Mouse (Mus musculus): ENCODE measurements at regions not wholly inside any gene's neighbourhood (a gene's known extent, or its start where the extent isn't known, plus 50 kb on each side); places are given as distances from the start of the nearest gene placed in this dataset.

DNA sequence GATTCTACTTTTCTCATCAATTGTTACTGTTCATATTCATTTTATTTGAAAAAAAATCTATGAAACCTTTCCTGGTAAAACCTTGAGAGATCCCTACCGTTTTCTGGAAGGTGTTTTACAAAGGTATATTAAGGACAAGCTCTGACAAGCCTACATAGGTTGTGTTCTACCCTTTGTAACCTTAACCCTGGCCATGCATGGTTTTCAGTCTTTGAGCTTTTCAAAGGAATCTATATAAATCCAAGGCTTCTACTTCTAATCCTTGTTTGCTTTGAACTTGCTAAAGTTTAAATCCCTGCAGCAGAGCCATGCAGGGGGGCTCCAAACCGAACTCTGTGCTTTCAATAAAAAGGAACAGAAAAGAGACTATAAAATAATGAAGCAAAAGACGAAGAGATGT lies 564.5 kb downstream of the Slitrk6 start:
- Histone ChIP-seq H3K27me3 (replicated peaks; ENCODE audit: control insufficient read depth, insufficient read depth, low read length) (no peaks in the 10 kb centered on the region), H3K27ac (ENCODE audit: insufficient read depth, low read depth, low read length) (no peak overlapping the region), H3K36me3 (ENCODE audit: control insufficient read depth, insufficient read depth, low read length) (no peaks in the 10 kb centered on the region), H3K4me1 (ENCODE audit: control insufficient read depth, insufficient read depth, low read length) (no peaks in the 10 kb centered on the region), H3K4me3 (ENCODE audit: insufficient read depth, low read depth, low read length) (no peak overlapping the region)
- DNase-seq: no peak
- TF ChIP-seq POLR2A (IDR thresholded peaks at IDR 0.05; ENCODE audit: low read depth, low read length) (no peak), CTCF (conservative IDR thresholded peaks at IDR 0.05; ENCODE audit: insufficient read depth, insufficient read length, low read depth, low read length) (no peak)
- WGBS: 62% methylated on average over 3 of the region's 3 CpGs

DNA sequence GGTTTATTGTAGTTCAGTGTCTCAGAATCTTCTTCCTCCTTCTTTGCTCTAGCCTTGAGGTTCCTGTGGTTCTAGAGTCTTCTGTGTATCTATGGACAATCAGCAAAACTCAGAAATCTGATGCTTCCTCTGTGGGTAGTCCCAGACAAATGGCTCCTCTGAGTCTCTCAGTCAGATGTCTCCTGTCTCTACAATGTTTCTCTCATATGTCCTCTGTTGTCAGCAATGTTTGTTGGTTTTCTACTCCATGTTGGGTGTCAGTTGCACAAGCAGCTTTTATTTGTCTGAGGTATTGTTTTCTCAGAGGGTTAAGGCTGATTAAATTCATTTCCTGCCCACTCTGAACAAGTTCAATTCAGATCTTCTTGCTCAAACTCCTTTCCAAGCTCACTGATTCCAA lies 575.8 kb downstream of the Slitrk6 start:
- TF ChIP-seq CTCF (conservative IDR thresholded peaks at IDR 0.05; ENCODE audit: insufficient read depth, insufficient read length, low read depth, low read length) (no peak), POLR2A (IDR thresholded peaks at IDR 0.05; ENCODE audit: low read depth, low read length) (no peak)
- Histone ChIP-seq H3K4me1 (ENCODE audit: control insufficient read depth, insufficient read depth, low read length) (no peaks in the 10 kb centered on the region), H3K27me3 (replicated peaks; ENCODE audit: control insufficient read depth, insufficient read depth, low read length) (no peaks in the 10 kb centered on the region), H3K4me3 (ENCODE audit: insufficient read depth, low read depth, low read length) (no peak overlapping the region), H3K36me3 (ENCODE audit: control insufficient read depth, insufficient read depth, low read length) (no peaks in the 10 kb centered on the region), H3K27ac (ENCODE audit: insufficient read depth, low read depth, low read length) (no peak overlapping the region)
- DNase-seq: no peak

DNA sequence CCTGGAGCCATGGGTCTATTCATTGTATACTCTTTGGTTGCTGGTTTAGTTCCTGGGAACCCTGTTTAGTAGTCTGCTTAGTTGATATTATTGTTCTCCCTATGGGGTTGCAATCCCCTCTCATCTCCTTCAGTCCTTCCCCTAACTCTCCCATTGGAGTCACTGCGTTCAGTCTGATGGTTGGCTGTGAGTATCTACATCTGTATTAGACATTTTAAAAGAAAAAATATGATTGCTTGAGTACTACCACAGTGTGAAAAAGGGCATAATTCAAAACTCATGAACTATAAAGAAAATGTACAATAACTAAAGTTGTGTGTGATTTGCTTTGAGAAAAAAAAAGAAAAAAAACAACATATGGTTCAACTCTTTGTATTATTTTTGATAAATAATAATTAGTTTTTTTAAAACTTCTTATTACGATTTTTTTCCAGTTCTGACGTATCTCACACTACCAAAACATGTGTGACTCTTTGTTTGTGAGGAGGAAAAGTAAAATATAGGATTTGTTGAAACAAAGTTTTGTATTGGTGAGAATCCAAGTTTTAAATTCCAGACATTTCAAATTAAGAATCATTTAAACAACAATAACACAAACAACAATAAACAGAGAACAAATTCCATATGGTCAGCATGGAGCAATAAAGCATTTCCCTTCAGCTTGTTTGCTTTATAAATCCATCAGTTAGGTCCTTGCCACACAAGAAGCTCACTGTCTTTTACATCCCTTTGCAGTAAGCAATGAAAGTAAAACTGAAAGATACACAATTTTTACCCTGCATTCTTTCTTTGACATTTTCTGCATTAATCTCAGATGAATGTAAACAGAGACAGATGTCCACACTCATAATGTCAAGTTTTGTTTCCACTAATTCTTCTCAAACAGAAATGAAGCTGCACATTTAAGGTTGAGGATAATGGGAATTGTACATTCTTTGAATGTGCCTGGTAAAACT lies 583.5 kb downstream of the Slitrk6 start:
- Histone ChIP-seq H3K4me1 (ENCODE audit: control insufficient read depth, insufficient read depth, low read length) (no peaks in the 10 kb centered on the region), H3K36me3 (ENCODE audit: control insufficient read depth, insufficient read depth, low read length) (no peaks in the 10 kb centered on the region), H3K27me3 (replicated peaks; ENCODE audit: control insufficient read depth, insufficient read depth, low read length) (no peaks in the 10 kb centered on the region), H3K27ac (ENCODE audit: insufficient read depth, low read depth, low read length) (no peak overlapping the region), H3K4me3 (ENCODE audit: insufficient read depth, low read depth, low read length) (no peak overlapping the region)
- no peak for DNase-seq
- TF ChIP-seq CTCF (conservative IDR thresholded peaks at IDR 0.05; ENCODE audit: insufficient read depth, insufficient read length, low read depth, low read length) (no peak), POLR2A (IDR thresholded peaks at IDR 0.05; ENCODE audit: low read depth, low read length) (no peak)
- 65% methylated on average over 3 of the region's 3 CpGs for WGBS

DNA sequence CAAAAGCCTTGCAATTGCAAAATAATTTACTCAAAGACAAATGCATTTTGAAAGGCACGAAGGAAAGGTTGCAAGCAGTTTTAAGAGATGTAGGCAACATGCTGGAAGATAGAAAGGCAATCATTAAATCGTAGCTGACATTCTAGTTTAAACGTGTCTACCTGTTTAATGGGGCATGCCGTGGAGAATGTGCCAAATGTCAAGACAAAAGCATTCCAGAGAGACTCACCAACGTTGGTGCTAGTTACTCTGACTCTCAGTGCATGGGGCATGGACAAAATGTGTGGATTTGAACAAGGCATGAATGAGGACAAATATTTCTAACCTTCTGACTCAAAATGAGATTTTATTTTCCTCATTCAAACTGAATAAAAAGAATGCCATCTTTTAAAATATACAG lies 586.3 kb downstream of the Slitrk6 start:
- H3K36me3 ChIP-seq (ENCODE audit: control insufficient read depth, insufficient read depth, low read length): no peaks in the 10 kb centered on the region
- H3K27ac ChIP-seq (ENCODE audit: insufficient read depth, low read depth, low read length): no peak overlapping the region
- TF ChIP-seq CTCF (conservative IDR thresholded peaks at IDR 0.05; ENCODE audit: insufficient read depth, insufficient read length, low read depth, low read length) (no peak), POLR2A (IDR thresholded peaks at IDR 0.05; ENCODE audit: low read depth, low read length) (no peak)
- no peak overlapping the region for H3K4me3 ChIP-seq (ENCODE audit: insufficient read depth, low read depth, low read length)
- H3K27me3 ChIP-seq (replicated peaks; ENCODE audit: control insufficient read depth, insufficient read depth, low read length): no peaks in the 10 kb centered on the region
- WGBS: 18% methylated on average over 5 of the region's 5 CpGs
- no peaks in the 10 kb centered on the region for H3K4me1 ChIP-seq (ENCODE audit: control insufficient read depth, insufficient read depth, low read length)
- no peak for DNase-seq

DNA sequence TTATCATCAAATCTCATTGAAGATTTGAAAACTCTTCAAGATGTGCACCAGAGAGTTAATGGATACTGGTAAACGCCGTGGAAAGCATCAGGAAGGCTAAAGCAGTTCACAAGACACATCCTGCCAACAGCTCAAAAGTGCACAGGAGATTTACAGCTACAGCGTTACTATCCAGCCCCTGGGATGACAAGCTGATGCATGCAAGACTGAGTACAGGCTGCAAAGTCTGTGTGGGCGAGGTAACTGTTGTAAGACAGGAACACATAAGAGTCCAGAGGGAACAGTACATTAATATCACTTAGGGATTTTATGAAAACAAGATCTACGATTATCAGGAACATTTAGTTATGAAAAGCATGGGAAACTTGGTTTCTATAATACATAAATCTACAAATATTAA lies 626.7 kb downstream of the Slitrk6 start:
- DNase-seq: no peak
- Histone ChIP-seq H3K36me3 (ENCODE audit: control insufficient read depth, insufficient read depth, low read length) (no peaks in the 10 kb centered on the region), H3K4me3 (ENCODE audit: insufficient read depth, low read depth, low read length) (no peak overlapping the region), H3K27ac (ENCODE audit: insufficient read depth, low read depth, low read length) (no peak overlapping the region), H3K27me3 (replicated peaks; ENCODE audit: control insufficient read depth, insufficient read depth, low read length) (no peaks in the 10 kb centered on the region), H3K4me1 (ENCODE audit: control insufficient read depth, insufficient read depth, low read length) (no peaks in the 10 kb centered on the region)
- TF ChIP-seq CTCF (conservative IDR thresholded peaks at IDR 0.05; ENCODE audit: insufficient read depth, insufficient read length, low read depth, low read length): no peak
- TF ChIP-seq POLR2A (IDR thresholded peaks at IDR 0.05; ENCODE audit: low read depth, low read length): no peak
- WGBS: 30% methylated on average over 5 of the region's 5 CpGs

DNA sequence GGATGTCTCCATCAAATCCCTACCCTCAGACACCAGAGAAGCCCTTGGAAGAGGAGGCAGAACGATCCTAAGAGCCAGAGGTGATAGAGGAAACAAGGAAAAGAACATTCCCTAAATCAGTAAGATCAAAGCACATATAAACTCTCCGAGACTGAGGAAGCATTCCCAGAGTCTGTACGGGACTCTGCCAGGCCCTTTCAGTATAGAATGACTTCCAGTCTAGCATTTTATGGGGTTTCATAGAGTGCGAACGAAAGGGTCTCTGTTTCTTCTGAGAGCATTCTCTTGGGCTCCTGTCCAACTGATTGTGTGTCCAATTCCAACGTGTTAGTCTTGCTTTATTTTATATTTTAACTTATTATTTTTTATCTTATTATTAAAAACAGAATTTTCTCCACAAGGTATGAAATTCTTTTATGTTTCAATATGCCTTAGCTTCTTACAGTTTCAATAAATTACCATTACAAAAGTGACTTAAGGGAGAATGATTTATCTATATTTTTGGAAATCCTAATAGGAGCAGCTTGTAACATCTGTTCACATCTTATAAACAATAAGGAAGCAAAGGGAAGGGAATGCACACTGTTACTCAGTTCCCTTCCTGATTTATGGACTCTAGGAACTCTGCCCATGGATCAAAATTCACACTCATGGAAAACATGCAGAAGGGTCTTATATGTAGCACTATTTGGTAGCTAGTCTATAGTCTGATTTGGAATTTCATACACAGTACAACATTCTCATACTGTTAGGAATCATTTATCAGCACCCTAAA lies 628.8 kb downstream of the Slitrk6 start:
- WGBS: 30% methylated on average over 6 of the region's 6 CpGs
- no peak for DNase-seq
- H3K27me3 ChIP-seq (replicated peaks; ENCODE audit: control insufficient read depth, insufficient read depth, low read length): no peaks in the 10 kb centered on the region

DNA sequence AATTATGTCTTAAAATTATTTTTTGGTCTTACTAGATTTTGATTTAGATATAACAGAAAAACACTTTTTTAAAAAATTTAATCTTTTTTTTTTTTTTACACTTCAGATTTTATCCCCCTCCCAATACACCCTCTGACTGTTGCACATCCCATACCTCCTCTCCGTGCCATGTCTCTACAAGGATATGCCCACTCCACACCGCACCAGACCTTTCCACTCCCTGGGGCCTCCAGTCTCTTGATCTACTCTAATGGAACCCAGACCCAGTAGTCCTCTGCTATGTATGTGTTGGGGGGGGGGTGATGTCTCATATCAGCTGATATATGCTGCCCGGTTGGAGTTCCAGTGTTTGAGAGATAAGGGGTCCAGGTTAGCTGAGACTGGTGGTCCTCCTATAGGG lies 632.2 kb downstream of the Slitrk6 start:
- H3K4me1 ChIP-seq (ENCODE audit: control insufficient read depth, insufficient read depth, low read length): no peaks in the 10 kb centered on the region
- TF ChIP-seq POLR2A (IDR thresholded peaks at IDR 0.05; ENCODE audit: low read depth, low read length) (no peak), CTCF (conservative IDR thresholded peaks at IDR 0.05; ENCODE audit: insufficient read depth, insufficient read length, low read depth, low read length) (no peak)
- H3K36me3 ChIP-seq (ENCODE audit: control insufficient read depth, insufficient read depth, low read length): no peaks in the 10 kb centered on the region
- WGBS: 98% methylated on average over 3 of the region's 3 CpGs
- no peaks in the 10 kb centered on the region for H3K27me3 ChIP-seq (replicated peaks; ENCODE audit: control insufficient read depth, insufficient read depth, low read length)
- no peak overlapping the region for H3K27ac ChIP-seq (ENCODE audit: insufficient read depth, low read depth, low read length)
- DNase-seq: no peak
- H3K4me3 ChIP-seq (ENCODE audit: insufficient read depth, low read depth, low read length): no peak overlapping the region

More for the DNA sequence above, 628.8 kb downstream of the Slitrk6 start:
- Histone ChIP-seq H3K4me1 (ENCODE audit: control insufficient read depth, insufficient read depth, low read length) (no peaks in the 10 kb centered on the region), H3K4me3 (ENCODE audit: insufficient read depth, low read depth, low read length) (no peak overlapping the region), H3K27ac (ENCODE audit: insufficient read depth, low read depth, low read length) (no peak overlapping the region), H3K36me3 (ENCODE audit: control insufficient read depth, insufficient read depth, low read length) (no peaks in the 10 kb centered on the region)
- TF ChIP-seq POLR2A (IDR thresholded peaks at IDR 0.05; ENCODE audit: low read depth, low read length) (no peak), CTCF (conservative IDR thresholded peaks at IDR 0.05; ENCODE audit: insufficient read depth, insufficient read length, low read depth, low read length) (no peak)

Measured in kidney, adult 2 months (tissue).